Mouse (Mus musculus) right cerebral cortex, postnatal 36 days (tissue): Measurements from ENCODE around the gene Nup54.

ENCODE experiments used
- DNase-seq, 2 experiments: peaks; one replicate each; pipeline ENCODE4 v3.0.0; 2022; ENCODE audit warnings: low spot score in 2 of 2, mixed read lengths in 1 of 2

The Nup54 gene

DNA sequence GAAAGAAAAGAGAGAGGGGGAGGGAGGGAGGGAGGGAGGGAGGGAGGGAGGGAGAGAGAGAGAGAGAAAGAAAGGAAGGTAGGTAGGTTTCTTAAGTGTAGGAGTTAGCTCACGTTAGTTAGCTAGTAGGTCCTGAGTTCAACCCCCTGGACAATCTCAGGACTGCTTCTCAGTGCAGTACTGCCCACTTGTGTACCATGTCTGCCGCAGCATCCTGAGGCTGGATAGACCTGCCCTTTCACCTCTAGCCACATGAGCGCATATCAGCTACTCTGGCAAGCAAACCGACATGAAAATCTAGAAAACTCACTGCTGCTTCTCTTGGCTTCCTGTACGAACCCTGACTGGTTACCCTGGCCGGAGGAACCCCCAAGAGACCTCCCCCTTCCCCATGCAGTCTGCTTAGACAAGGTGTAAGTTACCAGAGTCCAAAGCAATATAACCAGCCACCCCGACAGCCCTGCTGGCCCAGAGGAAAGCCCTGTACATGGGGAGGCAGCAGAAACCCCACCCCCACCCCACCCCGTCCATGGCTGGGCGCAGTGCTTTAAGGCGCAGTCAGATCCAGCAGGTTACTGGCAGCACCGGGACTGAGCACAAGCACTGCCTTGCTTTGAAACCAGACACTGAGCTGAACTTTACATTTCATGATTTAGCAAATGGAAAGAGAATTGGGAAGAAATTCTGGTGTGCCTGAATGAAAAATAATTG, 21.6 kb downstream of the Nup54 start:
- no peak for DNase-seq

DNA sequence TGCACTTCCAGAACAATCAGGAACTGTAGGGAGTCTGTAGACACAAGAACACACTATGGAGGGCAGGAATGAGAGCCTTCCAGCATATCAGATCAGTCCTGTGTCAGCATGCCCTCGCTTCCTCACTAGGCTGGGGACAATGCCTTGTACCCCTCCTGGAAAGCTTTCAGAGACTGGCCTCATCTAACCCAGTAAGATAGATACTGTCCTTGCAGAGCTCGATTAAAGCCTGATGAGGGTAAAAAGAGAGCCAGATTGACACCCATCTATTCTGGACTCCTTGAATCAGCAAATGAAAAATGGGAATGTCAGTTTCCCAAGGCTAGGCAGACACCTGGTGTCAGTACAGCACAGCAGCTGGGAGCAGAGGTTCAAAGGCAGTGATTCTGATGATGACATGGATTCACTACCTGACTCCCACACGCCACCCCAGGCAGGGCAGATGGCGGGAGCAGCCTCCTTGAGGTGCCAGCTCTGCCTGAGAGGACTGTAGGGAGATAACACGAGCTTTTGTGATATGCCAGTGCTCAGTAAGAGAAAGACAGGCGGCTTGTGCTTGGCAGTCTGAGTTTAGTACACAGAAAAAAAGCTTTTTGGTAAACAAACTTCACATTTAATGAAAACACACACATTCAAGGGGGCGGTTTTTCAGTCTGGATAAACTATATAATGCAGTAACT, 23.4 kb downstream of the Nup54 start:
- DNase-seq, result no peak

DNA sequence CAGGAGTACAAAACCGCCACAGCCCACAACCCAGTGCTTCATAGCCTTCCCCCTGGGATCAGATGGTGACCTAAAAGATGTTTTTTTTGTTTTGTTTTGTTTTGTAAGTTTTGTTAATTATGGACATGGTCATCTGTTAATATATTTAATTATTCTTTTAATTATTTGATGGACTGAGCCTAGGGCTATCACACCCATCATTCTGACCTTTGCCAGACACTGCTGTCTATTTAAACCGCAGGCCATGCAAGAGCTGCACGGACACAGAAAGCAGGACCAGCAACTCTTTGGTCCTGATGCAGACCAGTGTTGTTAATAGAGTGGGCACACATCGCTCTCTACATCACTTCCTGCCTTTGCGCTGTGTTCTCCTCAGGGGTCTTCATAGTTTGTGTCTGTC, 24.5 kb downstream of the Nup54 start:
- no peak for DNase-seq

DNA sequence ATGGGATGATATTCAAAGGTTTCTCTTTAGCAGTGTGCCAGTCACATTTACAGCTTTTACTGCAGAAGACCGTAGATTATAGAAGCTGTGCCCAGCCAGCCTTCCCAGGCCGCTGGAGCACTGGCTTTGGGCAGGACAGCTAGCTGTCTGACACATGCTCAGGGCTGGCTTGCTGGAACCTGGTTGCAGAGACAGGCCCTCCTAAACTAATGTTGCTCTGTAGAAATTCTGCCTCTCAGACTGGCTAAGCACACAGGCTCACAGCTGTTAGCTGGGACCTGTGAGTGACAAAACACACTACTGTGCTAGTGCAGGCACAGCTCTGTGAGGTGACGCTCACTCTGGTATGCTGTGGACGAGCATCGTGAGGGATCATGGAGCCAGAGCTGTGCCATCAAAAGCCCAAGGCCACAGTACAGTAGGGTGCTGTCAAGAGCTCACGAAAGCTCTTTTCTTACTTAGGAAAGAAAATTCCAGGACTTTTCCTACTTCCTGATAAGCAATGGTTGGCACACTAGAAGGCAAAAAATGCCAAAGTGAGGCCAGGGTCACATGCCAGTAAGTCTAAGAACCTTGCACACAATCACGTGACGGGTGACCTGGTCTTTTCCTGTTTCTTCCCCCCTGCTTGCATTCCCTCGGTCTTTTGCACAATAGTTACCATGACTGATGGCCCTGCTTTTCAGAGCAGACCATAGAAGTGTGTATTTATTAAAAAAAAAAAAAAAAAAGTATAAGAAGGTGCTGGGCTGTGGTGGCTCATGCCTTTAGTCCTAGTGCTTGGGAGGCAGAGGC, 25.5 kb downstream of the Nup54 start:
- DNase-seq, result no peak

DNA sequence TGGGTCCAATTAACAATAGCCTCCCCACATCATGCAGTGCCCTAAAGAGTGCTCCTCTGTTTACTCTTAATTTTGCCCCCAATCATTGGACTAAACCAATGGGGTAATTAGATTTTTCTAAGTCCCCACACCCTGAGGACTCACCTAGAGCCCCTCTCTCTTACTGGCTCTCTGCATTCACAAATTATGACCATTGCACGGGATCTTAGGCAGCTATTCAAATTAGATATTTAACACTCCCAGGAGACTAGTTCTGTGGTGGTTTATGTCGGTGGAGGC, 30.7 kb downstream of the Nup54 start:
- DNase-seq, result no peak

DNA sequence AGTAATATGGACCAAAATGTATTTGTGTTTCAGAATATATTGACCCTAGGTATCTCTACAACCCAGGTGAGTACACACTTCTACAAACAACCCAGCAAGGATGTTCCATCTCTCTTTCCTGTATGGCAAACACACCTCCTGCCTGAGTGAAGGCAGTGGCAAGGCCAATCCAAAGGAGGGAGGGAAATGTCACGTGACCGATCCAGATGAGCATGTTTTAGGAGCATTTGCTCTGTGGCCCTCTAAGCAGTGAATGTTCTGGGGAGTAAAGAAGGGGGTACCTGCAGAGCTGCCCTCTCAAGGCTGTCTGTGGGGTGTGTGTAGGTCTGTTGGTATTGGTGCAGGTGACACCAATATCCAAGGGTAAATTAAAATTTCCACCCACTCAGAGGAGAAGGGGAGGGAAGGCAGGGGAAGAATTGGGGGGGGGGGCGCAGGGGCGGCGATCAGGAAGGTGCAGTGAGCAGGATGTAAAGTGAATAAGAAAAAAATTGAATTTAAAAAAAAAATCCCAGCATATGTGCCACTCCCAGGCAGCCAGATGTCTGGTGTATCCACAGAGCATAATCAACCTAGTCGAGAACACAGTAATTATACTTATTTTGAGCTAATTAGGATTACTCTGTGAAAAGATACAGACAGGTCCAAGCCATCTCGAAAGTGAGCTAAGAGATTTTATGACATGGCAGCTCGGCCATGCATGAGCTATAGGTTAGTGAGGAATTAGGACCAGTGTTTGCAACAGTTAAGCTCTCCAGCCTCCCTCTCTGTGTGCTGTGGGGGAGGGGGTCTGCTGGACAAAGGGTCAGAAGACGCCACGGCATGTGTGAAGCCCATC, 31.2 kb downstream of the Nup54 start:
- no peak for DNase-seq

DNA sequence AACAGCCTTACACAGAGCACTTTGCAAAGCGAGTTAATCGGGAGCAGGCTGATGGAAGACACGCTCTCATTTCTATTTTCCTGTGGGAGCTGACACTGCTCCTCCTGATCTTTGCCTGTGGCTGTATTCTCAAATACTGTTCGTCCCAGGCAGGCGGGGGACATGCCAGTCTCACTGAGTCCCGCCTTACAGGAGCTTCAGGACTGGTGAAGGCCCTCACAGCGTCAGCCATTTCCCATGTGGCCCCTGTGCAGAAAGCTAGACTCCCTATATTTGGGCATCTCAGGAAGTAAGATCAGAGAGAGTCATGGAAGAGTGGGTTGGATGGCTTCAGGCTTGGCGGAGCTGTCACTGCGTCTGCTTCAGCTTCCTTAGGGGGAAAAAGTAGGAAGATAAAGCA, 32.2 kb downstream of the Nup54 start:
- DNase-seq, result no peak

DNA sequence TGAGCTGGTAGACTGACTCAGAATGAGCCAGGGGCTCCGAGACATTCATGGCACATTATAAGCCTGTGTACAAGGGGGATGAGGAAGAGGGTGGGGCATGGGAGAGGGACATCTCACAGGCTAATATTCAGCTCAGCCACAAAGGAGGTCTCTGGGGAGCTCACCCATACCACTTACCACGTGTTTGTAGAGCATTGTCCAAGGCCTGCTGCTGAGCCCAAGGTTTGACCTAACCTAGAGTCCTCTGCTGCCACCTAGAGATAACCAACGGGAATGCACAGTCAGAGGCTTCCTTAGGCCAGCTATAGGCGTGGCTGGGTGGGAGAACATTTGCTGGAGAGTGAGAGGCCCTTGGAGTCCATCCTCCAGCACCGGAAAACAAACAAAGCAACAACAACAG, 36.9 kb downstream of the Nup54 start:
- DNase-seq, result peak; percentile 32 to 35

DNA sequence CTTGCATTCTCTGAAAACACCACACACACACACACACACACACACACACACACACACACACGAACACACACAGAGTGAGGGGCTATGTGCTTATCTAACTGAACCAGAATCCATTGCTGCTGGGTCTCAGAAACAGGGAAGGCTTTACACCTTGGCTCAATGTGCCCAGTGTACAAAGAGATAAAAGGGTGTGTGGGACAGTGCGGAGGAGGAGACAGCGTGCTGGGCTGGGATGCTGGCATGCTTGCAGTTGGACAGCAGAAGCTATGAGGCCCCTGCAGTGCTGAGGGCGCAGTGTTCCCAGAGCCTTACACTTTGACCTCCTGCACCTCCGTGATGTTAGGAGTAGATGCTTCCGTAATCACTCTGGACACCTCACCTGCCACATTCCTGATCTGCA, 38.5 kb downstream of the Nup54 start:
- no peak for DNase-seq

DNA sequence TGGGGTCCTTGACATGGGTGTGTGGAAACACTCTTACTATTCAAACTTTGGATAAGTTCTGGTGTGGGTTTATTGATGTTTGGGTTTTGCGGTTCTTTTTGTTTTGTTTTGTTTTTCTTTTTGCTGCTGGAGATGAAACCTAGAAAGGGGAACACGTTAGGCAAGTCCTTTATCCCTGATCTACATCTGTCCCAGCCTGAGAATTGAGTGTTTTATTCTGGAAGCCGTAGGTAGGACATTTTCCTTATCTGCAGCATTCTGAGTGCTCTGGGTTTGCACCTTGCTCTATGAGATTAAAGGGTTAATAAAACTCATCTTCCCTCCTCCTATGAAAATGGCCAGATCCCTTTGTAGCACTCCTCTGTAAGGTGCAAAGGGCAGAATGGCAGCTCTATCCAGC, 39.3 kb downstream of the Nup54 start:
- DNase-seq, result no peak

DNA sequence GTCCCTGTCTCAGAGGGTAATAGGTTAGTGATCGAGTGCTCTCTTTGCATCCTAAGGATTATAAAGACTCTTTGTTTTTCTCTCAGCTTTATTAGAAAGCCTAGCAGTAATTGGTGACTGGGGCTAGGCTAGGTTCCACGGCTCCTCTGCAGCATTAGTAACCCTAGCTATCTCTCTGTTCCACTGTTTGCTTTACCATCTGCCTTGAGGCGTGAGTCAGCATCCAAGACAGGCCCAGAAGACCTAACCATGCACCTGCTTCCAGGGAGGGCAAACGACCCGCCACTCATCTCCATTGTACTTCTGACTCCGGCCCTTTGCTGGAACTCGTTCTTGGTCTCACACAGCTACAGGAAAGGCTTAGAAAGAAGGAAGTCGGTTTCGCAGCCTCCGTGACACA, 41.2 kb downstream of the Nup54 start:
- DNase-seq, result no peak

DNA sequence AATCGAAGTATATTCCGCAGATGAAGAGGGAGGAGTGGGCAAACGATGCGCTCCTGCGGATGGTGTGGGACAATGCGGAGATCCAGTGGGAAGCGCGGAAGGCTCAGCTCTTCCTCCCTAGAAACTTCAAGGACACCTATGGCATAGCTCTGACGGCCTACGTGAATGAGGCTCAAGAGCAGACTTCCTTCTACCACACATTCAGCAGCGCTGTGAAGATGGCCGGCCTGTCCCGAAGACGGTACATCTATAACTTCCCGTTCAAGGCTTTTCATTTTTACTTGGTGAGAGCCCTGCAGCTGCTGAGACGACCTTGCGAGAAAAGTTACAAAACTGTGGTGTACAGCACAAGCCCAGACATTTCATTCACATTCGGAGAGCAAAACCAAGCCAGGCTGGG, 42.5 kb downstream of the Nup54 start:
- DNase-seq, result no peak

DNA sequence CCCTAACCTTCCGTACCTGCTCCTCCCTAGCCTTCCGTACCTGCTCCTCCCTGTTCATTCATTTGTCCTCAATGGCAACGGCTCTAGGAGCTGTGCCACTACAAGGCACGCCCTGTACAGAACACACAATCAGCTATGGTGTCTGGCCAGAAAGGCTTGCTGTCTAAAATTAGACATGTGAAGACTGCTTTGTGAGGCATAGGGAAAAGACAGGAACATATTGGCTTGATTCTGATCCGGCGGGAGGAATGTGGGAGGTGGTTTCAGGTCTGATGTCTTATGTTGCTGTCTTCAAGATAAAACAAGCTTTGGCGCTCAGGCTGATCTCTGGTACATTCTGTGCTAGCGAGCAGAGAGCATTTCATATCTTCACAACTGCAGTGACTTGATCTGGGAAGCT, 44.4 kb downstream of the Nup54 start:
- DNase-seq, result peak in 1 of 2 experiments; percentile 14

DNA sequence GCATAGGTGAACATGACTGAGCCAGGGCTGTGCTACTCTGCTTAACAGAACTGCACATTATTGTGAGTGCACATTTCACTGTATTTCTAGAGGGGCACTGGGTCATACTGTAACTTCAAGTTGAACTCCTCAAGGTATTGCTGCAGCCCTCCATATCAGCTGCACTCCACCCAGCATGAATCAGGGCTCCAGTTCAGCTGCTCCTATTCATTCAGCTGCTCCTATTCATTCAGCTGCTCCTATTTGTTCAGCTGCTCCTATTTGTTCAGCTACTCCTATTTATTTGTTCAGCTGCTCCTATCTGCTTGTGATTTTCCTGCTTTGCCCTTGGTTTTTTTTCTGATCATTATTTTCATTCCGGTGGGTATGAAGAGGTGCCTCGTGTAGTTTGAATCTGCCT, 45.0 kb downstream of the Nup54 start:
- no peak for DNase-seq

DNA sequence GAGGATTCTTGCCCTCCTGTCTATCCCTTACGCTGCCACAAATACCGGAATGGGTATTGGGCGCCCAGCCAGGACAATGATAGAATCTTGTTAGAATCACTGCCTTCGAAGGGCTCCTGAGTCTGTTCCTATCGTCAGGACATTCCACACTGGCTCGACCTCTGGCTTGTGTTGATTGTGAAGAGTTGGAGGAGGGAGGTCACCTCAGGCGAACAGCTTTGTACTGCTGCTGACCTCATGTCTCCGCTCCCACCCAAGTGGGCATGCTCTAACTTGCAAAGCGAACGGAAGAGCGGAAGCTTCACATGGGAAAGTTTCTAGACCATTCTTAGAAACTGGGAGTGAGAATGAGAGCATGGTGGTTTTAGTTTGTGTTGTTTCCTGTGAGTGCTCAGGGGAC, 47.6 kb downstream of the Nup54 start:
- no peak for DNase-seq

DNA sequence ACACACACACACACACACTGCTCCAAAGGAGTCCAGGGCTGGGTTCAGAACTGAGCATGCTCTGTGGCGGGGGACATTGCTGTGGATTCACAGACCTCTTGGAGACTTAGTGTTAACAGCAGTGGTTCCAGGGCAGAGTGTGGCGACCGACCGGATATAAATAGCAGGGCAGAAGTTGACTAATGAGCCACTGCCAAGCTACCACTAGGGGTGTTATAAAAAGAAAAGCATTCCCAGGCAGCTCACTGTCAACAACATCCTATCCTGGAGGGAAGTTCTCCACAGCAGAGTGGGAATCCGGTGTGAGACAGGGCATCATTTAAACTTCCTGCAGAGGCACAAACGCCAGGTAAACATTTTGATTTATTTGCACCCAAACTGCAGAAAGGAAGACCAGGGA, 48.4 kb downstream of the Nup54 start:
- no peak for DNase-seq

DNA sequence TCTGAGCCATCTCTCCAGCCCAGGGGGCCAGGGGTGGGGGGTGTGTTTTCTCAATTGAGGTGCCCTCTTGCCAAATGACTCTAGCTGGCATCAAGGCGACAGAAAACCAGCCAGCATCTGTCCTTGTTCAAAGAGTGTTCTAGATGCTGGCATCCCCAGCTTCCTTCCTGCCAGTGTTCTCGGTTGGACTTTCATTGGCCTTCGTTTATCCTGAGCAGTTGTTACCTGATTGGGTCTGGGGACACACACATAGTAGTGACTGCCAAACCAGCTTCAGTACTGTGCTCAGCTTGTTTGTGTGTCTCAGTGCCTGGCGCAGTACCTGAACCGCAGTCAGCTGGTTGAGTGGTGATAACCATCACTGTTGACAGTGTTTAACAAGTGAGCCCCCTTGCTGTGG, 48.9 kb downstream of the Nup54 start:
- DNase-seq, result no peak

DNA sequence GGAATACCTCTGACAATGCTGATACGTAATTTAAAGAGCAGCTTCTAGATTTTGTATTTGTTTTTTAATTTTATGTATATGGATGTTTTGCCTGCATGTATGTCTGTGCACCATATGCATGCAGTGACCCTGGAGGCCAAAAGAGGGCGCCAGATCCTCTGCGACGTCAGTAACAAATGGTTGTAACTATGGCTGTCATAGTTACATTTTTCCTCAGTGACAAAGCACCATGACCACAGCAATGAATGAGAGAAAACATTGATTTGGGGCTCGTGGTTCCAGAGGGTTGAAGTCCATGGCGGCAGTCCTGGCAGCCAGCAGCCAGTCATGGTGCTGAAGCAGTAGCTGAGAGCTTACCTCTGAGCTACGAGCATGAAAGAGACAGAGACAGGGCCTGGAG, 50.2 kb downstream of the Nup54 start:
- DNase-seq, result no peak

DNA sequence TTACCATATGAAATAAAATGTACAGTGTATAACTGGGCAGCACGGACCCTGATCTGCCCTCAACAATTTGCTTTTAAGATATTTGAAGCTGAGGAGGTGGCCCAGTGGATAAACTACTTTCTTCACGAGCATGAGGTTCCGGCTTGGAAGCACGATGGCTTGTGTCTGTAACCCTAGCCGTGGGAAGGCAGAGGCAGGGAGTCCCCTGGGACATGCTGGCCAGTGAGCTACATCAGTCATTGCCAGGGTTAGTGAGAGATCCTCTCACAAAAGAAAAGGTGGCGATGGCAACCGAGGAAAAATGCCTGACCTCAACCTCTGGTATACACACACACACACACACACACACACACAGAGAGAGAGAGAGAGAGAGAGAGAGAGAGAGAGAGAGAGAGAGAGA, 51.3 kb downstream of the Nup54 start:
- no peak for DNase-seq

DNA sequence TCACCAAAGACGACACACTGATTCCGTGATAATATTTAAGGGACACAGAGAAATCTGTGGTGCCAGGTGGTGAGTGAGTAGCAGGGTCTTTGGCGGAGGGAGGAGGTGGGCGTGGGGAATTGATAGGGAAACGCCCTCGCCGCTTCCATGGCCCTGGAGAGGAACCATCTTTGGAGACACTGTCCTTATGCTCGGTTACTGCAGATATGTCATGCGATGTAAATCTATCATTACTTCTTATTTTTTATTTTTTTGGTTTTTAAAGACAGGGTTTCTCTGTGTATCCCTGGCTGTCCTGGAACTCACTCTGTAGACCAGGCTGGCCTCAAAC, 52.7 kb downstream of the Nup54 start:
- no peak for DNase-seq

DNA sequence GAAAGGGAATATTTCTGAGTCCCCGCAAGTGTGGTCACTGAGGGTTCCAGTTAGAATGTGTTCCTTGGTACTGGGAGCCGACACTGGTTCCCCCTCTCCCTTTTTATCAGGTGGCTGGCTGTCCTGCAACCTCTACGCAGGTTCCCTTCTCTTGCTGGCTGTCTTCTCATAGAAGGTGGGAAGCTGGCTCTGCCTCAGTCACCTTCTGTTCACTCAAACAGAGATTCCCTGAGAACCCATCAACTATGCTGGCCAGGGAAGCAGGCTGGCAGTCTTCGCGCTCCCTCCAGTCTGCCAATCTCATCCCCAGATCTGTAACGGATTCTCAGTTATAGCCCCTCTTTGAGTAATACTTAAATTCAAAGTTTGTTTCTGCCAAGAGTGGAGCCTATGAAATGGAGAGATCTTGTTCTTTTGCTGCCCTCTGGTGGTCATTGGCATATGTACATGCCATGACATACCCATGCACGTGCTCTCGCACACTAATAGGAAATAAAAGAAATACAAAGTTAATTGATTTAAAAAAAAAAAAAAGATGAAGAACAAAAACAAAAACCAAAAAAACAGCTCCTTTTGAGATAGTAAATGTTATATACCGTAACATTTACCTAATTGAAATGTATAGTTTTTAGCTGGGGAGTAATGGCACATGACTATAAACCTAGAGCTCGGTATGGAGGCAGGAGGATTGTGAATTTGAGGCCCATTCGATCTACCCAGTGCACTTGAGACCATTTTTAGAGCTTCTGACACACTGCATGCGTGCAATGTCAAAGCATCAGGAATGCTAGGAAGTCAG, 53.3 kb downstream of the Nup54 start:
- DNase-seq, result peak; percentile 66 to 70
